Mouse (Mus musculus): ENCODE measurements at regions not wholly inside any gene's neighbourhood (a gene's known extent, or its start where the extent isn't known, plus 50 kb on each side); places are given as distances from the start of the nearest gene placed in this dataset.

DNA sequence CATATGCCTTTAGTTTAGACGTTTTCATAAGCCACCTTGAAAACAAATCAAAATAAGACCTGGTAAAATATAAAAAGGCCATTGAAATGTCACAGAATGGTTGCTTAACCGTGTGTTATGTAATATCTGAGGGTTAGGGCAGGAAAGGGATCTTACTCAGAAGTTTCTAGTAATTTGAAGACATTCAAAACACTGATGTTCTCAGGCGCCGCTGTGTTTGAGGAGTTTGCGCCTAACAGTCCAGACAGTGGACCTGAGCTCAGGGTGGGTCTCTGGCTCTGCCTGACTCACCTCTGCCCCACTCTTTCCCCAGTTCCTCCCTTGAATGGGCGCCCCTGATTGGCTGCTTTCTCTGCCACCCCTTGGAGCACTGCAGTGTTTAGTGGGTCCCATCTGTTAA, 125.2 kb downstream of the Slc38a4 start:
- no peak overlapping the region for H3K4me3 ChIP-seq (ENCODE audit: control insufficient read depth in 1 of 2, insufficient read depth in 1 of 2, low read depth in 2 of 2, low read length in 2 of 2)
- no peak for TF ChIP-seq SIN3A (IDR thresholded peaks at IDR 0.05; ENCODE audit: low read length)
- no peak for TF ChIP-seq TCF12 (IDR thresholded peaks at IDR 0.05; ENCODE audit: low read depth, low read length)
- no peak for TF ChIP-seq NELFE (IDR thresholded peaks at IDR 0.05; ENCODE audit: low read depth, low read length)
- TF ChIP-seq SMC3 (IDR thresholded peaks at IDR 0.05; ENCODE audit: low read depth, low read length) = no peak
- no peak for TF ChIP-seq ZMIZ1 (IDR thresholded peaks at IDR 0.05; ENCODE audit: low read depth, low read length)
- TF ChIP-seq RAD21 (IDR thresholded peaks at IDR 0.05; ENCODE audit: low read depth, low read length) = no peak
- TF ChIP-seq MXI1 (IDR thresholded peaks at IDR 0.05; ENCODE audit: low read depth, low read length) = no peak
- no peak for TF ChIP-seq ETS1 (IDR thresholded peaks at IDR 0.05; ENCODE audit: low read depth, low read length)
- TF ChIP-seq USF2 (IDR thresholded peaks at IDR 0.05; ENCODE audit: borderline replicate concordance in 1 of 2, insufficient read depth in 1 of 2, low read depth in 1 of 2, low read length in 2 of 2) = no peak
- no peak for TF ChIP-seq CHD1 (IDR thresholded peaks at IDR 0.05; ENCODE audit: low read depth, low read length)
- no peak for TF ChIP-seq BHLHE40 (IDR thresholded peaks at IDR 0.05; ENCODE audit: borderline replicate concordance, low read depth, low read length)
- no peak for TF ChIP-seq MEF2A (IDR thresholded peaks at IDR 0.05; ENCODE audit: extremely low read depth, insufficient replicate concordance, low read depth, low read length, poor library complexity, severe bottlenecking)
- TF ChIP-seq MYB (IDR thresholded peaks at IDR 0.05; ENCODE audit: low read depth, low read length) = no peak
- TF ChIP-seq MAFK (IDR thresholded peaks at IDR 0.05; ENCODE audit: borderline replicate concordance, low read depth, low read length) = no peak
- no peak for TF ChIP-seq CTCF (IDR thresholded peaks at IDR 0.05 in 2 of 3, conservative IDR thresholded peaks at IDR 0.05 in 1 of 3; ENCODE audit: control insufficient read depth in 1 of 3, insufficient read depth in 1 of 3, low read depth in 2 of 3, low read length in 3 of 3, poor library complexity in 1 of 3, severe bottlenecking in 1 of 3)
- no peak for TF ChIP-seq POLR2AphosphoS2 (IDR thresholded peaks at IDR 0.05; ENCODE audit: low read length)
- no peak for TF ChIP-seq USF1 (IDR thresholded peaks at IDR 0.05; ENCODE audit: low read depth, low read length)
- TF ChIP-seq HCFC1 (IDR thresholded peaks at IDR 0.05; ENCODE audit: low read depth, low read length) = no peak

DNA sequence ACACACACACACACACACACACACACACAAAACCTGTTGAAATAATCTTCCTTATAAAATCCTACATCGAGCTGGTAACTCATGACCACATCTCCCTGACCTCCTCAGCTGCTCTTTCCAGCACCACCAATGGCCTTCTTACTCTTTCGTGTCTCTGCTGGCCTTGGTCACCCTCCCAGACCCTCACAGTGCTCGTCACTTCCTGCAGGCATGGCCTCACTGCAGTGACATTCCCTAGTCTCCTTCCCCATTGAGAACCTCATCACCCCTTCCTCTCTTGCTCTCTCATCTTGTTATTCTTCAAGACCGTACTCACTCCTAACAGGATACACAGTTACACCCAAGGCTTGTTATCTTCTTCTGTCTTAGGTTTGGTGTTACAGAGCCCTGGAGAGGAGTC, 126.0 kb downstream of the Slc38a4 start:
- H3K9me3 ChIP-seq (replicated peaks; ENCODE audit: insufficient read depth, low read length) = no peaks in the 10 kb centered on the region

More for the DNA sequence above, 125.2 kb downstream of the Slc38a4 start:
- H3K27me3 ChIP-seq (ENCODE audit: control insufficient read depth in 1 of 2, insufficient read depth in 2 of 2, low read length in 2 of 2) = peaks cover 0 to 2% of the 10 kb centered on the region in 2 experiments; a peak in 1 of 4 replicates
- H3K4me1 ChIP-seq (ENCODE audit: control insufficient read depth in 1 of 2, insufficient read depth in 2 of 2, low read length in 2 of 2) = no peaks in the 10 kb centered on the region
- H3K36me3 ChIP-seq (ENCODE audit: control insufficient read depth in 1 of 2, insufficient read depth in 2 of 2, low read length in 2 of 2) = no peaks in the 10 kb centered on the region
- no peak overlapping the region for H3K27ac ChIP-seq (ENCODE audit: control insufficient read depth, low read depth, low read length)
- no peaks in the 10 kb centered on the region for H3K9me3 ChIP-seq (replicated peaks; ENCODE audit: insufficient read depth, low read length)
- H3K79me2 ChIP-seq (ENCODE audit: control insufficient read depth, insufficient read depth, low read length, poor library complexity) = no peaks in the 10 kb centered on the region
- no peak for DNase-seq (ENCODE audit: low read depth, low spot score)
- H3K9ac ChIP-seq (ENCODE audit: control insufficient read depth, low read depth, low read length, poor library complexity, severe bottlenecking) = no peak overlapping the region

More for the DNA sequence above, 126.0 kb downstream of the Slc38a4 start:
- TF ChIP-seq MYC (IDR thresholded peaks at IDR 0.05; ENCODE audit: low read depth, low read length) (no peak), ZMIZ1 (IDR thresholded peaks at IDR 0.05; ENCODE audit: low read depth, low read length) (no peak), CTCF (IDR thresholded peaks at IDR 0.05 in 2 of 3, conservative IDR thresholded peaks at IDR 0.05 in 1 of 3; ENCODE audit: control insufficient read depth in 1 of 3, insufficient read depth in 1 of 3, low read depth in 2 of 3, low read length in 3 of 3, poor library complexity in 1 of 3, severe bottlenecking in 1 of 3) (no peak), HCFC1 (IDR thresholded peaks at IDR 0.05; ENCODE audit: low read depth, low read length) (no peak), POLR2A (IDR thresholded peaks at IDR 0.05; ENCODE audit: control insufficient read depth in 1 of 2, insufficient read depth in 1 of 2, low read depth in 1 of 2, low read length in 2 of 2, poor library complexity in 1 of 2) (no peak), ETS1 (IDR thresholded peaks at IDR 0.05; ENCODE audit: low read depth, low read length) (no peak), ZC3H11A (IDR thresholded peaks at IDR 0.05; ENCODE audit: low read depth, low read length) (no peak), ZNF384 (IDR thresholded peaks at IDR 0.05; ENCODE audit: low read depth, low read length) (no peak), NELFE (IDR thresholded peaks at IDR 0.05; ENCODE audit: low read depth, low read length) (no peak), NRF1 (IDR thresholded peaks at IDR 0.05; ENCODE audit: insufficient read depth, low read depth, low read length, poor library complexity, severe bottlenecking) (no peak), MAFK (IDR thresholded peaks at IDR 0.05; ENCODE audit: borderline replicate concordance, low read depth, low read length) (no peak), UBTF (IDR thresholded peaks at IDR 0.05; ENCODE audit: borderline replicate concordance, insufficient read depth, low read depth, low read length) (no peak), MAZ (IDR thresholded peaks at IDR 0.05; ENCODE audit: low read depth, low read length) (no peak)
- Histone ChIP-seq H3K36me3 (ENCODE audit: control insufficient read depth in 1 of 2, insufficient read depth in 2 of 2, low read length in 2 of 2) (no peaks in the 10 kb centered on the region), H3K27ac (ENCODE audit: control insufficient read depth, low read depth, low read length) (no peak overlapping the region), H3K4me1 (ENCODE audit: control insufficient read depth in 1 of 2, insufficient read depth in 2 of 2, low read length in 2 of 2) (no peaks in the 10 kb centered on the region), H3K27me3 (ENCODE audit: control insufficient read depth in 1 of 2, insufficient read depth in 2 of 2, low read length in 2 of 2) (peaks cover 0 to 2% of the 10 kb centered on the region in 2 experiments; a peak in 1 of 4 replicates), H3K4me3 (ENCODE audit: control insufficient read depth in 1 of 2, insufficient read depth in 1 of 2, low read depth in 2 of 2, low read length in 2 of 2) (no peak overlapping the region), H3K9ac (ENCODE audit: control insufficient read depth, low read depth, low read length, poor library complexity, severe bottlenecking) (no peak overlapping the region), H3K79me2 (ENCODE audit: control insufficient read depth, insufficient read depth, low read length, poor library complexity) (no peaks in the 10 kb centered on the region)
- no peak for DNase-seq (ENCODE audit: low read depth, low spot score)

Data from MEL (cell line).